Mouse (Mus musculus) urinary bladder, postnatal 10 days (tissue): ENCODE data around the gene Cyp2j12.
"Not testable (repeated sequence)": the region's sequence is repeated elsewhere in the genome, so short reads cannot be mapped to it uniquely, and the experiment has no call there.

Source experiments
- DNase-seq: peaks from one replicate; pipeline ENCODE4 v3.0.0; 2022; ENCODE audit warnings: low spot score

Gene Cyp2j12

GRCm38 (mm10) chr4:96140732-96141467 lies at the start of gene Cyp2j12:
TSS of gene Cyp2j12 (minus strand) at chr4:96141152.
- no peak for DNase-seq

- DNase-seq, result not testable (repeated sequence)
These were observed 48.4 kb upstream of the Cyp2j12 start for GRCm38 (mm10) chr4:96189321-96189720.

- not testable (repeated sequence) for DNase-seq
These were observed 47.7 kb upstream of the Cyp2j12 start for GRCm38 (mm10) chr4:96188671-96189070.

- not testable (repeated sequence) for DNase-seq
These were observed 47.2 kb upstream of the Cyp2j12 start for GRCm38 (mm10) chr4:96188146-96188545.

GRCm38 (mm10) chr4:96184716-96185115 lies 43.8 kb upstream of the Cyp2j12 start:
- not testable (repeated sequence) for DNase-seq

GRCm38 (mm10) chr4:96162839-96163238 lies 21.9 kb upstream of the Cyp2j12 start:
- DNase-seq, result no peak

- DNase-seq, result no peak
These were observed 20.6 kb upstream of the Cyp2j12 start for GRCm38 (mm10) chr4:96161575-96161974.

- DNase-seq, result no peak
These were observed 1.7 kb downstream of the Cyp2j12 start for GRCm38 (mm10) chr4:96139226-96139625.

- no peak for DNase-seq
These were observed 6.7 kb downstream of the Cyp2j12 start for GRCm38 (mm10) chr4:96134246-96134645.

- no peak for DNase-seq
These were observed 44.1 kb downstream of the Cyp2j12 start for GRCm38 (mm10) chr4:96096841-96097240.

GRCm38 (mm10) chr4:96091869-96092268 lies 49.1 kb downstream of the Cyp2j12 start:
- DNase-seq, result no peak

- DNase-seq, result not testable (repeated sequence)
These were observed 51.5 kb downstream of the Cyp2j12 start for GRCm38 (mm10) chr4:96089356-96090048.

- no peak for DNase-seq
These were observed 62.6 kb downstream of the Cyp2j12 start for GRCm38 (mm10) chr4:96078308-96078707.

- no peak for DNase-seq
These were observed 63.5 kb downstream of the Cyp2j12 start, which contains the start of gene Cyp2j13 for GRCm38 (mm10) chr4:96077261-96078125. TSS of gene Cyp2j13 (minus strand) at chr4:96077546.

GRCm38 (mm10) chr4:96062045-96062444 lies 78.9 kb downstream of the Cyp2j12 start:
- DNase-seq, result no peak

GRCm38 (mm10) chr4:96060106-96060505 lies 80.8 kb downstream of the Cyp2j12 start:
- DNase-seq, result no peak
